Mouse (Mus musculus): ENCODE results near the gene Sar1a.

Gene Sar1a

GRCm38 (mm10) chr10:61680015-61680913 lies at the start of gene Sar1a:
Sar1a (plus strand) TSS chr10:61680299.
- DNase-seq (ENCODE audit: low read depth, low spot score), result peak; percentile 96

- DNase-seq (ENCODE audit: low read depth, low spot score), result no peak
Measured at GRCm38 (mm10) chr10:61632445-61632844, 47.7 kb upstream of the Sar1a start.

DNA sequence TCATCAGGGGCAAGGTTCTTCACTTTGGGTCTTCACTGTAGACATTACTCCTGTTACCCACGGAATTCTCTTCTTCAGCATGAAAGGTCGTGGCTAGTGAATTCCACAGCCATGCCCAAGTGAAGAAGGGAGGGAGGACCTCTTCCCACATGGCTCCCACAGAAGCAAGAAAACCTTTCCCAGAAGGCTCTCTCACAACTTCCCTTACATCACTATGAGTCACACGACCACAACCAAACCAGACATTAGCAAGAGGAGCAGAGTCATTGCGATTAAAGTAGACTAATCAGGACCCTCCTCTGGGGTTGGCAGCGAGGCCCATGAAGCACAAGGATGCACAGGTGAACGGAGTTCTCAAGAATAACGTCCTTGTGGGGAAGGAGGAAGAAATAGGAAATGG lies 43.0 kb upstream of the Sar1a start:
- no peak for DNase-seq (ENCODE audit: low read depth, low spot score)

DNA sequence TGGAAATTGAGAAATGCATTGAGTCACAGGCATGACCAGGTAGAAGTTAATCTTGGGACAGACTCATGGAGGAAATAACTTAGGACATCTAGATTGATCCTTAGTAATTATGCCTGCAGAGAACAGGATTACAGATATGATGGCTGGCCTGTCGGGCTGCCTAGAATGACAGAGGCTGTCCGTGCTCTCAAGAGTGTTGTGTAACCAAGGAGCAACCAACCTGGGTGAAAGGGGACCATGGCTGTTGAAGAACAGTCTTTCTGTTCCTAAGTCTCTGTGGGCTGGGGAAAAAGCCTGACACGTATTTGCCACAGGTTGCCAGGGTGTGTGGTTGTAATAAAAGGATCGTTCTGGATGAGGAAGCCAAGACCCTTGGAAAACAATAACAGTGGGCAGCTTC lies 39.7 kb upstream of the Sar1a start:
- no peak for DNase-seq (ENCODE audit: low read depth, low spot score)

GRCm38 (mm10) chr10:61646557-61646956 lies 33.5 kb upstream of the Sar1a start:
- DNase-seq (ENCODE audit: low read depth, low spot score), result no peak

DNA sequence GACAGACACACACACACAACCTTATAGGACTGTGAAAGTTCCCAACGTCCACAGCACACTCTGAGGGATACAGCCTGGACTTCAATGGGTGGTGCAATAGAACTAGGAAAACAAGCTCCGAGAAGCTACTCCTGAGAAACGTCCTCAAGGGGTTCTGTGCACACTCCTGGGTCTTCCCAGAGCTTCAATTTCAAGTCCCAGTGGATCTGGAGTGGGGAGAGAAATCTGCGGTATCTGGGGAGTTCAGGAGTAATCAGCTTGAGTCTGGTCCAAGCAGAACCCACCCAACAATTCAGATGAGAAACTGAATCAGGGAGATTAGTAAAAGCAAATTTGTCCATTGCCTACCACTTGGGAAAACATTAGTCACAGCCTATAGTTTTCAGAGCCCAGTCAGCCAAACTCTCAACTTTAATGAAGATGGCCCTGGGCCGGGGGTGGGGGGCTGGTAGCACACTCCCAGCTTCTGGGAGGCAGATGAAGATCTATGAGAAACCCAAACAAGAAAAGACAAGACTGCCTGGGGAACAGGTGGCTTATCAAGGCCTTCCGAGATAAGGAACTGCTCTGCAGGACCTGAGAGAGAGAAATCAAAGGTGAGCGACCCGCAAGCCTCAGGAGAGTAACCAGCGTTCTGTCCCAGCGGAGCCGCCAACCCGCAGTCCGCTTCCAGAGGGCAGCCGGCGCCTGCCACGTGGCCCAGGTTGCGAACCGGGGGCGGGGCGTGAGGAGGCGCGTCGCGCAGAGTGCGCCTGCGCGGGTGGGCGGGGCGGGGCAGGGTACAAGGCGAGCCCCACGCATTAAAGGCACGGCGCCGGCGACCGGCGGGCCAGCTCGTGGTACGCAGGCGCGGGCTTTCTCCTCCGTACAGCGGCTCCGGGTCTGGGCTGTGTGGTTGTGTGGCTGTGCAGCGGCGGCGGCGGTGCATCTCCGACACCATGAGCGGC lies 32.0 kb upstream of the Sar1a start, which contains the start of gene Ppa1:
Gene Ppa1 (plus strand): TSS at position 763 of the 947 bp plus-strand sequence.
- DNase-seq (ENCODE audit: low read depth, low spot score), result peak; percentile 90

DNA sequence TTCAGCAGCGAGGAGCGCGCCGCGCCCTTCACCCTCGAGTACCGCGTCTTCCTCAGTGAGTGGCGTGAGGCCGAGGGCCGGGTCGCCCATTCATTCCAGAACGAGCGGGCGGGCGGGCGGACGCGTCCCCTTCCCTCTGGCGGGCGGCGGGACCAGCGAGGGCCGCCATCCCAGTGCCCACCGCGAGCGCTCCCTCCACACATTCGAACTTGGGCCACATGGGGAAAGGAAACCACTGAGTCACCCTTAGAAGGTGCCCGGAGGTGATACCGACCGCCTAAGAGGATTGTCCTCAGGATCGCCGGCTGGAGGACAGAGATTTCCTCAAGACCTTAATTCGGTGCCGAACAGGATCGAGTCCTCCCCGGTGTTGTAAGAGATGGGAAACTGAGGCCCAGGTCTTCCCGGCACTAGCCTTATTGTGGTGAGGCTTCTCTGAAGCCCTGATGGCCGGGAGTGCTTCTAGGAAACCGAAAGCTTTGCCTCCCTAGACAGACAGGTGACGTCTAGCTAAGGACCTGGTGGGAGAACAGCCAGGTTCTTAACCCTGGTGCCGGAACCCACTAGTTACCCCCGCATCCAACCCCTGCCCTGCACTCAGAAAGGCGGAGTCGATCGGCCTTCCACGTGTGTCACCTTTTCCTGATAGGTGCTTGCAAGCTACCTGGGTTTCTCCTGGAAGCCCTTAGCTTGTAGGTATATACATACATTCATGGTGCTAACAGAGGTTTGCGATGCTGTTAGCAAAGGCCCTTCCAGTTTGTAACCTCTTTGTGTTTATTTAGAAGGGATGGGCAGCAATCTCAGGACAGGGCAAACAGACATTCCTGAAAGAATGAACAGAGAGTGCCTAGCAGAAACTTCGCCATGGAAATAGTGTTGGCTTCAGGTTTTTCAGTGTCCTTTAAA lies 31.1 kb upstream of the Sar1a start:
- DNase-seq (ENCODE audit: low read depth, low spot score), result no peak

GRCm38 (mm10) chr10:61654105-61654504 lies 26.0 kb upstream of the Sar1a start:
- DNase-seq (ENCODE audit: low read depth, low spot score), result no peak

DNA sequence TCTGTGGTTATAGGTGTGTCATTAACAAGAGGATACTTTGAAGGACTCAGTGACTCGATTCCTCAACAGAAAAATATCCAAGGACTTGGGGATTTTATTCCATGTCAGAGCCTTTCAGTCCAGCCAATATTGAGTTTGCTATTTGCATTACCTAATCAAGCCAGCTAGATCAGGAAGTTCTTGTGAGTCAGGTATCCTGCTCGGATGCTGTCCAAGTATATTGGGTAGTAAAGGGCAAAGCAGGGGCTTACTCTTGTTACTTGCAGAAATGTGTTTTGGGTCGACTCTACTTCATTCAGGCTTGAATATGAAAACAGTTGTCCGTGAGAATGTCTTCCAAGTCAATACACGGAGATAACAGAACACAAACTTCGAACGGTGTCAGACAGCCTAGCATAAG lies 25.4 kb upstream of the Sar1a start:
- DNase-seq (ENCODE audit: low read depth, low spot score), result no peak

DNA sequence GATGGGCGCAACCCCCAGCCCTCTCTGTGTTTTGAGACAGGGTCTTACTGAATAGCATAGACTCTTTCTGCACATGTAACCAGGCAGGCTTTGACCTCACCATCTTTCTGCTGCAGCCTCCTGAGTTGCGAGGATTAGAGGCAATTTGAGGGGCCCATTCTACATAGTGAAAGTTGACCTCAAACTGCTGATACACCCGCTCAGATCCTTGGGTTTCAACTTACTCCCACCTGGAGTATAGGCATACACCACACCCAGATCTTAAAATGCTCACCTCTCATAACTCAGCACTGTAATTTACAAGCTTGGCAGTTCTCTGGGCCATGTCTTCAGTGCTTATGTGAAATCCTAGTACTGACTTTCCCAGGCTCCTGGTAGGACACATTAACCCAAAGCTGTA lies 24.9 kb upstream of the Sar1a start:
- DNase-seq (ENCODE audit: low read depth, low spot score), result no peak

GRCm38 (mm10) chr10:61656928-61657882 lies 22.9 kb upstream of the Sar1a start:
- DNase-seq (ENCODE audit: low read depth, low spot score), result no peak

DNA sequence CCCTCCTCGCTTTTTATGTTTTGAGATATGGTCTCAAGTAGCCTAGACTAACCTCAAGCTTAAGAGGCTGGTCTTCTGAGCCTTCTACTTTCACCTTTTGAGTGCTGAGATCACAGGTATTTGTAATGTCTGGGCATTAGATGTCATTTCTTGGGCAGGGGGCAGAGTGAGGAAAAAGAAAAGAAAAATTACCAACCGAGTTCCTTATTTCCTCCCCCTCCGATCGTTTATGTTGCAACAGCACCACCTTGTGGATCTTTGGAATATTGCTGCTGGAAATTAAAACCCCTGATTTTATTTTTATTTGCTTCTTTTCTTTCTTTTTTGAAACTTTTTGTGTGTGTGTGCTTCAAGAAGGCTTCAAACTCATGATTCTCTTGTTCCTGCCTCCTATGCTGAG lies 22.1 kb upstream of the Sar1a start:
- peak; percentile 32 for DNase-seq (ENCODE audit: low read depth, low spot score)

- no peak for DNase-seq (ENCODE audit: low read depth, low spot score)
Measured at GRCm38 (mm10) chr10:61661887-61662286, 18.2 kb upstream of the Sar1a start.

GRCm38 (mm10) chr10:61662391-61662988 lies 17.6 kb upstream of the Sar1a start:
- DNase-seq (ENCODE audit: low read depth, low spot score), result no peak

DNA sequence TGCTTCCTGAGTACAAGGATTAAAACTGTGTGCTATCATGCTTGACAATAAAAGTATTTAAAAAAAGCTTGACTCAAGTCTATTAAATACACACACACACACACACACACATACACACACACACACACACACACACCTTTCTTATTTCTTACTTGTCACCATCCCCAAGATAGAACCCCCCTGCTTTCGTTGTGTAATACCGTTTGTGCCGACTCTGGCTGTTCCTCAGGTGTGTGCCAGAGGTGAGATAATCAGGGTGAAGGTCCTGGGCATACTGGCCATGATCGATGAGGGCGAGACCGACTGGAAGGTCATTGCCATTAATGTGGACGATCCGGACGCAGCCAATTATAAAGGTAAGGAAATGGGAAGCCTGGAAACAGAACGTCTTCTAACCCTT lies 15.0 kb upstream of the Sar1a start:
- DNase-seq (ENCODE audit: low read depth, low spot score), result no peak

- DNase-seq (ENCODE audit: low read depth, low spot score), result no peak
Measured at GRCm38 (mm10) chr10:61665651-61666050, 14.4 kb upstream of the Sar1a start.

DNA sequence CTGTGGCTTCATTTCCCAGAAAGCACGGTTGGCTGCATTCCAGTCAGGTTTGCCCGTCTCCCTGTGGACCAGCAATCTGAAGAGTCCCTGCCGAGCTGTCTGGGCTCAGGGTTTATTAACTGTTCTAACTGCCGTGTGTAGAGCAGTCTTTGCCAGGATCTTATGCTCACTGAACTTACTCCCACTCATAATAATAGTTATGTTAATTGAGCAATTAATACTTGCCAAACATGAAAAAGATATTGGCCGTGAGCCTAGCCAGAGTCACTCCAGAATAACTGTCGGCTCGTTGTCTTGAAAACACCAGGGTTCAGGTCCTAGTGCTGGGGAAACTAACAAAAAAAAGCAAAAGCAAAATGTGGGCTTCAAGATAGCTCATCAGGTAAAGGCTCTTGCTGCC lies 10.8 kb upstream of the Sar1a start:
- no peak for DNase-seq (ENCODE audit: low read depth, low spot score)

DNA sequence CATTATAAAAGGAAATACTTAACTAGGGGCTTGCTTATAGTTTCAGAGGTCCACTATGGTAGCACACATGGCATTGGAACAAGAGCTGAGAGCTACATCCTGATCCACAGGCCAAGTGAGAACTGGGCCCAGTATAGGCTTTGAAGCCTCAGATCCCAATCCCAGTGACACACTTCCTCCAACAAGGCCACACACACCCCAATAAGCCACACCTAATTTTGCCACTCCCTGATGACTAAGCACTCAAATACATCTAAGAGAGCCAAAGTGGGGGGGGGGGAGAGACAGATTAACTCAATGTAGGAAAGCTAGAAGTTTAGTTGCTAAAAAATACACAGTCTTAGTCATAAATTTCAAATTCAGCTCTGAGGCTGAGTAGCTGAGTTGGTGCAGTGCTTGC lies 10.2 kb upstream of the Sar1a start:
- DNase-seq (ENCODE audit: low read depth, low spot score), result no peak

- DNase-seq (ENCODE audit: low read depth, low spot score), result no peak
Measured at GRCm38 (mm10) chr10:61670758-61671157, 9.3 kb upstream of the Sar1a start.

DNA sequence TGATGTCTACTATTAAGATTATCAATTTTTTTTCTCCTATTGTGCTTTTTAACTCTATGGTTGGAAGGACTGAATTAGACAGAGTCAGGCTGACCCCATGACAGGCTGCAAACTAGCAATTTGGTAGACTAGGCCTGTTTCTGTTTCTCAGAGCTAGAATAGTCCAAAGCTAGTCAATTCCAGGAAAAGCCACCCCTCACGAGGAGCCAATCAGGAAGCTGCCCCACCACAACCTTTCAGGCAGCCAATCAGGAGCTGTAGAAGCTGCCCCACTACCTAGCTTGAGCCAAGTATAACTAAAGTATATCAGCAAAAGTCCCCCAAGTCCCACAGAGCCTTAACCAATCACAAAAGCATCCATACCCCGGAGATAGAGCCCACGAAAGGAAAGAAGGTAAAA lies 4.2 kb upstream of the Sar1a start:
- no peak for DNase-seq (ENCODE audit: low read depth, low spot score)

Measured in embryo, embryonic 11.5 days (tissue).